Mouse (Mus musculus): ENCODE measurements around the gene Alpk1.

DNA sequence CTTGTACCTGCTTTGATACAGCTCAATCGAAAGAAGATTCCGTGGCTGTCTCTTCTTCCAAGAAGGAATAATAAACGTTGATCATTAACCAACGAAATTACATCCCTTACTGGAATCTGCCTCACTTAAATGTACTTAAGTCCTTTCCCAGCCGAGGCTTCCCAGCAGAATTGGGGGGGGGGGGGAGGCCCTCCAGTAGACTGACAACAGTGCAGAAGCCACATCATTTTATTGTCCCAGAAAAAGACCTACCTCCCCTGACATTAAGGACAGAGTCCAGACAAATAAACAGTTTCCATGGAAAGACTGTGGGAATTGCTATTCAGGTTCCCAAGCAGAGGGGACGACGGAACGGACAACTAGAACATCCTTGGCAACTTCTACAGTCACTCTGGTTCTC is 8.6 kb upstream of the Alpk1 start:
- TF ChIP-seq CTCF (IDR thresholded peaks at IDR 0.05; ENCODE audit: insufficient read depth, low read depth, low read length) (no peak), POLR2A (IDR thresholded peaks at IDR 0.05; ENCODE audit: insufficient read depth, low read depth, low read length) (no peak)

Measured in olfactory bulb, adult 2 months (tissue).